Mouse (Mus musculus) small intestine, adult 2 months (tissue): ENCODE results near the gene Colca2.

Experiments used
- CTCF ChIP-seq: fragments of 200-500 bp; IDR thresholded peaks from 2 replicates; pipeline ENCODE4 v1.5.1; 2012; ENCODE audit warnings: low read depth, mild to moderate bottlenecking, control low read depth, inconsistent platforms, low read length, moderate library complexity, mixed read lengths; ENCODE audit not compliant: insufficient replicate concordance, insufficient read length; ENCODE audit errors: extremely low read depth
- POLR2A ChIP-seq: fragments of 200-500 bp; IDR thresholded peaks from 2 replicates; pipeline ENCODE4 v1.6.1; 2012; ENCODE audit warnings: low read depth, mild to moderate bottlenecking, control low read depth, inconsistent platforms, low read length, moderate library complexity

GRCm38 (mm10) chr9:51225636-51226166 is 52.7 kb downstream of the Colca2 start:
- TF ChIP-seq CTCF, result no peak
- no peak for TF ChIP-seq POLR2A
